Mouse (Mus musculus) frontal cortex, adult 2 months (tissue): ENCODE measurements around the gene 2610044O15Rik8. TPM values are rescaled to one million over a fixed set of nuclear protein-coding genes. Genes with fewer than 3 reads are reported as not detected.
A peak's percentile ranks its signal among the peaks of the same experiment; 100 is the strongest.

Source experiments
- DNase-seq, 2 experiments: peaks; one replicate each; pipeline ENCODE4 v3.0.0; 2022; ENCODE audit warnings: low spot score in 1 of 2; ENCODE audit errors: extremely low spot score in 1 of 2
- polyA plus RNA-seq: library from polyadenylated mRNA; depleted of rRNA; stranded (reverse); fragments of >200 nt; gene quantifications from 2 replicates; pipeline ENCODE4 v1.2.3, GENCODE M21; 2012; rRNA removed

Gene 2610044O15Rik8
- polyA plus RNA-seq: 14.5 and 17.0 TPM in 2 replicates

GRCm38 (mm10) chr8:129234027-129234733, at the start of gene 2610044O15Rik8:
TSS of gene 2610044O15Rik8 (minus strand) at chr8:129234406.
- DNase-seq: peak; percentile 89

- DNase-seq: no peak
Measured at GRCm38 (mm10) chr8:129265918-129266317, 31.7 kb upstream of the 2610044O15Rik8 start.

GRCm38 (mm10) chr8:129264296-129264695, 30.1 kb upstream of the 2610044O15Rik8 start:
- no peak for DNase-seq

GRCm38 (mm10) chr8:129263211-129263927, 29.2 kb upstream of the 2610044O15Rik8 start:
- peak; percentile 79 to 87 for DNase-seq

- DNase-seq: no peak
Measured at GRCm38 (mm10) chr8:129233664-129234026, 561 bp downstream of the 2610044O15Rik8 start.

Other genes starting within 250 kb of the 2610044O15Rik8 start
- not detected in 2 replicates for gene Ccdc7a, start 168.9 kb downstream of the 2610044O15Rik8 start, polyA plus RNA-seq
- gene Ccdc7b, start 167.3 kb downstream of the 2610044O15Rik8 start, polyA plus RNA-seq: not detected in 2 replicates
- not detected in 2 replicates for gene Gm10999, start 102.7 kb downstream of the 2610044O15Rik8 start, polyA plus RNA-seq